ENCODE assay signal across 7 mouse cellular contexts in genomic region chr5:114381013-114381351, GRCm38 (mm10). TPM values are rescaled to one million over a fixed set of nuclear protein-coding genes. Genes with fewer than 3 reads are reported as not detected.
DNase-seq lines count a peak whose midpoint lies in the region; ATAC-seq and TF ChIP-seq lines count a peak whose summit lies in the region.

No protein-coding gene starts in this region.

- peak overlapping the region; percentile 94 for H3K4me3 ChIP-seq in lung, postnatal 0 days (ENCODE audit: low read depth, low read length)
- H3K4me3 ChIP-seq in embryonic facial prominence, embryonic 14.5 days (ENCODE audit: low read depth, low read length) = peak overlapping the region; percentile 70
- peak overlapping the region; percentile 90 for H3K4me3 ChIP-seq in intestine, embryonic 16.5 days (ENCODE audit: low read length)
- H3K4me3 ChIP-seq in neural tube, embryonic 12.5 days = peak overlapping the region; percentile 86

- peak overlapping the region; percentile 65 for H3K4me2 ChIP-seq in lung, postnatal 0 days (replicated peaks; ENCODE audit: low read depth, low read length)
- H3K4me2 ChIP-seq in embryonic facial prominence, embryonic 14.5 days (ENCODE audit: low read depth, low read length) = peak overlapping the region; percentile 85
- peak overlapping the region; percentile 73 for H3K4me2 ChIP-seq in intestine, embryonic 16.5 days (ENCODE audit: low read depth, low read length)
- peak overlapping the region; percentile 87 for H3K4me2 ChIP-seq in neural tube, embryonic 12.5 days (replicated peaks)

- H3K9ac ChIP-seq in lung, postnatal 0 days (replicated peaks; ENCODE audit: low read depth) = peak overlapping the region; percentile 99
- peak overlapping the region; percentile 90 for H3K9ac ChIP-seq in embryonic facial prominence, embryonic 14.5 days (ENCODE audit: low read depth, low read length)
- H3K9ac ChIP-seq in intestine, embryonic 16.5 days (ENCODE audit: low read depth, low read length) = peak overlapping the region; percentile 98
- peak overlapping the region; percentile 91 for H3K9ac ChIP-seq in neural tube, embryonic 12.5 days

- ATAC-seq in lung, postnatal 0 days = peak; percentile 2; the same call in 1 of the 2 replicates
- ATAC-seq in embryonic facial prominence, embryonic 14.5 days (ENCODE audit: low read depth) = peak; percentile 3; the same call in 1 of the 2 replicates
- peak; percentile 29 for ATAC-seq in intestine, embryonic 16.5 days
- ATAC-seq in neural tube, embryonic 12.5 days (ENCODE audit: low FRiP score, low read depth) = peak; percentile 19; the same call in 1 of the 2 replicates

- H3K27ac ChIP-seq in lung, postnatal 0 days (ENCODE audit: low read length) = peak overlapping the region; percentile 97
- peak overlapping the region; percentile 91 for H3K27ac ChIP-seq in embryonic facial prominence, embryonic 14.5 days (replicated peaks; ENCODE audit: low read depth, low read length)
- peak overlapping the region; percentile 92 for H3K27ac ChIP-seq in intestine, embryonic 16.5 days (ENCODE audit: low read length)
- 0 out of 2 replicates have a peak overlapping the region, but pooled peaks have one; percentile 46 for H3K27ac ChIP-seq in neural tube, embryonic 12.5 days

- WGBS in lung, postnatal 0 days = under 1% methylated on average over 18 of the region's 18 CpGs
- 0% methylated on average over 17 of the region's 18 CpGs for WGBS in embryonic facial prominence, embryonic 14.5 days
- 1% methylated on average over 18 of the region's 18 CpGs for WGBS in intestine, embryonic 16.5 days
- WGBS in neural tube, embryonic 12.5 days = under 1% methylated on average over 18 of the region's 18 CpGs

- TF ChIP-seq CTCF in lung, postnatal 0 days (IDR thresholded peaks at IDR 0.05) = no peak

- H3K9me3 ChIP-seq in lung, postnatal 0 days (ENCODE audit: low read length) = no peaks in the 10 kb centered on the region
- H3K9me3 ChIP-seq in embryonic facial prominence, embryonic 14.5 days (ENCODE audit: control insufficient read depth, low read length) = no peaks in the 10 kb centered on the region
- no peaks in the 10 kb centered on the region for H3K9me3 ChIP-seq in intestine, embryonic 16.5 days (ENCODE audit: control insufficient read depth, low read length)
- no peaks in the 10 kb centered on the region for H3K9me3 ChIP-seq in neural tube, embryonic 12.5 days

- peaks cover 36% of the 10 kb centered on the region for H3K4me1 ChIP-seq in lung, postnatal 0 days (ENCODE audit: insufficient read depth, low read depth, low read length)
- H3K4me1 ChIP-seq in embryonic facial prominence, embryonic 14.5 days (ENCODE audit: control insufficient read depth, insufficient read depth, low read length) = peaks cover 30% of the 10 kb centered on the region
- H3K4me1 ChIP-seq in intestine, embryonic 16.5 days (ENCODE audit: control insufficient read depth, insufficient read depth, low read length) = peaks cover 42% of the 10 kb centered on the region
- H3K4me1 ChIP-seq in neural tube, embryonic 12.5 days = peaks cover 43% of the 10 kb centered on the region

- no peaks in the 10 kb centered on the region for H3K27me3 ChIP-seq in lung, postnatal 0 days (replicated peaks; ENCODE audit: insufficient read depth, low read length)
- H3K27me3 ChIP-seq in embryonic facial prominence, embryonic 14.5 days (replicated peaks; ENCODE audit: control insufficient read depth, insufficient read depth, low read length) = no peaks in the 10 kb centered on the region
- no peaks in the 10 kb centered on the region for H3K27me3 ChIP-seq in intestine, embryonic 16.5 days (replicated peaks; ENCODE audit: control insufficient read depth, insufficient read depth, low read length)
- H3K27me3 ChIP-seq in neural tube, embryonic 12.5 days (replicated peaks) = no peaks in the 10 kb centered on the region

- H3K36me3 ChIP-seq in lung, postnatal 0 days (ENCODE audit: insufficient read depth, low read length) = peaks cover 5% of the 10 kb centered on the region; the same call in 1 of the 2 replicates
- H3K36me3 ChIP-seq in embryonic facial prominence, embryonic 14.5 days (ENCODE audit: control insufficient read depth, insufficient read depth, low read length) = peaks cover 26% of the 10 kb centered on the region
- 0 out of 2 replicates have a peak, but pooled peaks cover 1% of the 10 kb centered on the region for H3K36me3 ChIP-seq in intestine, embryonic 16.5 days (ENCODE audit: control insufficient read depth, insufficient read depth, low read length)
- peaks cover 20% of the 10 kb centered on the region for H3K36me3 ChIP-seq in neural tube, embryonic 12.5 days

- peak; percentile 33 for DNase-seq in lung, postnatal 0 days (ENCODE audit: low spot score)
- no peak for DNase-seq in lung, postnatal 25 days (ENCODE audit: low spot score)
- DNase-seq in embryonic facial prominence, embryonic 14.5 days (ENCODE audit: low spot score) = peak; percentile 26
- DNase-seq in adrenal gland, adult 2 months = no peak
- DNase-seq in cerebellum, postnatal 10 days = no peak

- no peak for TF ChIP-seq EP300 in lung, postnatal 0 days (IDR thresholded peaks at IDR 0.05)

RNA-seq across cellular contexts. Expression of gene Ube3b, which starts 0.6 kb away (rescaled TPM):
- 28.9 and 30.1 TPM in 2 replicates for polyA plus RNA-seq in lung, postnatal 0 days (2015; fragmentation: Nextera tagmentation; extraction: Ambion mirVana)
- 44.5 and 47.5 TPM in 2 replicates for polyA plus RNA-seq in embryonic facial prominence, embryonic 14.5 days (2014; fragmentation: Nextera tagmentation; extraction: Ambion mirVana)
- polyA plus RNA-seq in intestine, embryonic 16.5 days (2015; fragmentation: Nextera tagmentation; extraction: Ambion mirVana) = 36.4 and 43.5 TPM in 2 replicates
- polyA plus RNA-seq in neural tube, embryonic 12.5 days (2016; fragmentation: Nextera tagmentation; extraction: Ambion mirVana) = 53.8 and 55.0 TPM in 2 replicates
- total RNA-seq in adrenal gland, adult 2 months (2021) = 10 to 100 TPM; 74.6 to 75.4 TPM
- polyA plus RNA-seq in adrenal gland, adult 2 months (2012; rRNA removed) = 122 and 137 TPM in 2 replicates

RNA-seq across cellular contexts. Expression of gene Kctd10, which starts 0.7 kb away (rescaled TPM):
- polyA plus RNA-seq in lung, postnatal 0 days (2015; fragmentation: Nextera tagmentation; extraction: Ambion mirVana) = 223 and 230 TPM in 2 replicates
- 111 and 115 TPM in 2 replicates for polyA plus RNA-seq in embryonic facial prominence, embryonic 14.5 days (2014; fragmentation: Nextera tagmentation; extraction: Ambion mirVana)
- 132 and 137 TPM in 2 replicates for polyA plus RNA-seq in intestine, embryonic 16.5 days (2015; fragmentation: Nextera tagmentation; extraction: Ambion mirVana)
- 93.2 and 99.8 TPM in 2 replicates for polyA plus RNA-seq in neural tube, embryonic 12.5 days (2016; fragmentation: Nextera tagmentation; extraction: Ambion mirVana)
- 10 to 100 TPM; 67.0 to 76.7 TPM for total RNA-seq in adrenal gland, adult 2 months (2021)
- 68.9 and 71.4 TPM in 2 replicates for polyA plus RNA-seq in adrenal gland, adult 2 months (2012; rRNA removed)

Comparison
In these comparisons a context has a peak if more than half of its experiments do, and no peak if none do; other contexts are left out.
1. DNase-seq: peak in lung, postnatal 0 days (single experiment) and embryonic facial prominence, embryonic 14.5 days (single experiment); none in lung, postnatal 25 days (single experiment), adrenal gland, adult 2 months (single experiment) and cerebellum, postnatal 10 days (0 of 2).
2. H3K27ac ChIP-seq: peak in every context shown above with its lines; median percentile 97 in lung, postnatal 0 days; 92 in intestine, embryonic 16.5 days; 91 in embryonic facial prominence, embryonic 14.5 days; 46 in neural tube, embryonic 12.5 days.
3. Peak in every context shown above with its lines, with median percentiles within 50 percentile points of each other: ATAC-seq, H3K4me2 ChIP-seq, H3K4me3 ChIP-seq and H3K9ac ChIP-seq.